Mouse (Mus musculus) olfactory bulb, adult 2 months (tissue): Measurements from ENCODE around the gene Mdfi.

Experiments used
- CTCF ChIP-seq: fragments of 200-500 bp; IDR thresholded peaks from 2 replicates; pipeline ENCODE4 v1.5.1; 2012; ENCODE audit warnings: low read depth, mild to moderate bottlenecking, low read length, moderate library complexity; ENCODE audit not compliant: insufficient read depth
- POLR2A ChIP-seq: fragments of 200-500 bp; IDR thresholded peaks from 2 replicates; pipeline ENCODE4 v1.6.1; 2012; ENCODE audit warnings: mild to moderate bottlenecking, low read depth, low read length, moderate library complexity; ENCODE audit not compliant: insufficient read depth

DNA sequence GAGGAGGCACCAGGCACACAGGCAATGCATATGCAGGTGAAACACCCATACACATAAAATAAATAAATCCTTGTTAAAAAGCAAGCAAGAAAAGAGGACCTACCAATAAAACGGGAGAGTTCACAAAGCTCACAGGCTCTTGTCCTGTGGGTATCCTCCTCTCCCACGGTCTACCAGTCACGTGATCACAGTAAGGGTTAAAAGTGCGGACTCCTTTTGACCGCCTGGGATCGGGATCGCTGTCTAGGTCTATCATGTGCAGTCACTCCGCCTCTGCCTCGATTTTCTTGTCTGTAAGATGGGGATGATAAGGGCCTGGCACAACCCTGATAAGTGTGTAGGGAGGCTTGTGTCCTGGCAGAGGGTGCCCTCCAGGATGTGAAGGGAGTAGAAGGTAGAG, 37.1 kb downstream of the Mdfi start:
- TF ChIP-seq CTCF (no peak), POLR2A (no peak)
